Mouse (Mus musculus) colon, adult 2 months (tissue): ENCODE measurements around the gene Mylip. TPM values are rescaled to one million over a fixed set of nuclear protein-coding genes. Genes with fewer than 3 reads are reported as not detected.

ENCODE experiments used
- polyA plus RNA-seq: library from polyadenylated mRNA; depleted of rRNA; stranded (reverse); fragments of >200 nt; gene quantifications from 2 replicates; pipeline ENCODE4 v1.2.3, GENCODE M21; 2012; rRNA removed

Gene Mylip
- polyA plus RNA-seq = 18.4 and 22.1 TPM in 2 replicates

DNA sequence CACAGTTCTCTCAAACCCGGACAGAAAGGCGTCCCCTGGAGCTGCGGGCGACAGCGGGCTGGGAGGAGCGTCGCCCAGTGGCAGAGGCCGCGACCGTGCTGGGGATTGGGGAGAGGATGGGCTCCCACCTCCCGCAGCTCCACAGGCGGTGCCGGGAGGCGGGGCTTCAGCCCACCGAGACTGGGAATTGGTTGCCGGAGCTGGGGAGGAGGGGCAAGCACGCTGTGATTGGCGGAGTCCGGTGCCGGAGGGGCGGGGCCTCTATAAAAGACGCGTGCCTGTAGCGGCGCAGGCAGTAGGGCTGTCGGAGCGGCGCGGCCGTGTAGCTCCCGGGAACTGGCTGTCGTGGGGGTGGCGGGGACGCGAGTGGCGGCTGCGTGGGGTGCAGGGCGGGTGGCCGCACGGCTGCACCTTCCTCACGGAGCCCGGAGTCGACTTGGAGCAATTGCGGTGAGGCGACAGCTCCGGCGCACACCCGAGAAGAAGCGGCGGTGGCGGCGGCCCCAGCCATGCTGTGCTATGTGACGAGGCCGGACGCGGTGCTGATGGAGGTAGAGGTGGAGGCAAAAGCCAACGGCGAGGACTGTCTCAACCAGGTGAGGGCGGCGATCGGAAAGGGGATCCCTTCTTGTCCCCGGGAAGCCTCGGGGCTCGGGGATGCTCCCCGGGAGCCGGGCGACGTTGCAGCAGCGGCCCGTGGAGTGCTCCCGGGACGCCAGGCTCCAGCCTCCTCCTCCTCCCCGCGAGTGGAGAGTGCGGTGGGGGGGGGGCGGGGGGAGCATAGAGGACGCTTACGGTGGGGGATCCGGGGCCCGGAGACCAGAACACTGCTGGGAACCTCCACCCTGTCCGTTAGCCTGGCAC, at the start of gene Mylip:
Gene Mylip, plus strand, starts transcription at position 295 of the 864 bp plus-strand sequence.

Other genes with a start within 250 kb of the Mylip start
- gene Gmpr, start 117.7 kb downstream of the Mylip start, polyA plus RNA-seq = 32.5 and 35.2 TPM in 2 replicates